Mouse (Mus musculus) lung, postnatal 0 days (tissue): ENCODE measurements around the gene Rufy3. TPM values are rescaled to one million over a fixed set of nuclear protein-coding genes. Genes with fewer than 3 reads are reported as not detected.

Source experiments
- ATAC-seq: fragments of 200-750 bp; cut with Nextera tagmentation; 2 replicates; pipeline ENCODE4 v1.8.0; 2017; ENCODE audit warnings: moderate library complexity
- DNase-seq: peaks from one replicate; pipeline ENCODE4 v3.0.0-alpha.2; 2016; ENCODE audit warnings: low spot score
- H3K27ac ChIP-seq: fragments of 300-500 bp; sonication (generic); 2 replicates; pipeline ENCODE4 v1.5.1; 2014; ENCODE audit warnings: antibody characterized with exemption, mild to moderate bottlenecking, low read length, mixed read lengths
- H3K27me3 ChIP-seq: fragments of 300-500 bp; sonication (generic); replicated peaks from 2 replicates; pipeline ENCODE4 v1.6.1; 2014; ENCODE audit warnings: low read length, mixed read lengths; ENCODE audit not compliant: insufficient read depth
- H3K36me3 ChIP-seq: fragments of 300-500 bp; sonication (generic); 2 replicates; pipeline ENCODE4 v1.6.1; 2014; ENCODE audit warnings: low read length, mixed read lengths; ENCODE audit not compliant: insufficient read depth
- H3K4me1 ChIP-seq: fragments of 300-500 bp; sonication (generic); 2 replicates; pipeline ENCODE4 v1.6.1; 2014; ENCODE audit warnings: antibody characterized with exemption, low read depth, low read length, mixed read lengths; ENCODE audit not compliant: insufficient read depth
- H3K4me2 ChIP-seq: fragments of 300-500 bp; sonication (generic); replicated peaks from 2 replicates; pipeline ENCODE4 v1.6.1; 2014; ENCODE audit warnings: low read depth, mild to moderate bottlenecking, low read length, moderate library complexity, mixed read lengths
- H3K4me3 ChIP-seq: fragments of 300-500 bp; sonication (generic); 2 replicates; pipeline ENCODE4 v1.5.1; 2014; ENCODE audit warnings: low read depth, low read length
- H3K9ac ChIP-seq: fragments of 300-500 bp; sonication (generic); replicated peaks from 2 replicates; pipeline ENCODE4 v1.6.1; 2014; ENCODE audit warnings: low read depth, mild to moderate bottlenecking
- H3K9me3 ChIP-seq: fragments of 300-500 bp; sonication (generic); 2 replicates; pipeline ENCODE4 v1.6.1; 2016; ENCODE audit warnings: low read length, mixed read lengths
- CTCF ChIP-seq: IDR thresholded peaks from 2 replicates; pipeline ENCODE4 v1.5.1; 2016; ENCODE audit warnings: antibody characterized with exemption, mild to moderate bottlenecking
- EP300 ChIP-seq: IDR thresholded peaks from 2 replicates; pipeline ENCODE4 v1.6.1; 2016; ENCODE audit warnings: antibody characterized with exemption, mild to moderate bottlenecking, control low read depth
- WGBS: fragments of 180-500 bp; shearing (Covaris S2); extraction: QIAGEN DNeasy Blood & Tissue Kit; methylation state at CpG from one replicate; pipeline ENCODE4 v1.1.7; 2014; 5-methylcytosine and 5-hydroxymethylcytosine counted together
- polyA plus RNA-seq: library from polyadenylated mRNA; unstranded; fragments of >200 nt; fragmentation: Nextera tagmentation; extraction: Ambion mirVana; gene quantifications from 2 replicates; pipeline ENCODE4 v1.2.1, GENCODE M21; 2015

Rufy3 gene
- polyA plus RNA-seq, 1 experiment from 2014 or later, result 7.5 TPM

GRCm38 (mm10) chr5:88685306-88685705, 120.5 kb downstream of the Rufy3 start:
- DNase-seq, result no peak
- no peaks in the 10 kb centered on the region for H3K27me3 ChIP-seq
- H3K9ac ChIP-seq, result no peak overlapping the region
- H3K4me3 ChIP-seq, result no peak overlapping the region
- TF ChIP-seq EP300 (no peak), CTCF (no peak)
- 19% methylated on average over 6 of the region's 6 CpGs for WGBS
- H3K36me3 ChIP-seq, result no peaks in the 10 kb centered on the region
- ATAC-seq, result no peak
- H3K4me2 ChIP-seq, result no peak overlapping the region
- H3K4me1 ChIP-seq, result no peaks in the 10 kb centered on the region
- no peaks in the 10 kb centered on the region for H3K9me3 ChIP-seq
- no peak overlapping the region for H3K27ac ChIP-seq

- Histone ChIP-seq H3K27me3 (no peaks in the 10 kb centered on the region), H3K9me3 (no peaks in the 10 kb centered on the region), H3K4me1 (no peaks in the 10 kb centered on the region), H3K4me3 (no peak overlapping the region), H3K9ac (no peak overlapping the region), H3K27ac (no peak overlapping the region), H3K4me2 (no peak overlapping the region), H3K36me3 (no peaks in the 10 kb centered on the region)
- no peak for ATAC-seq
- TF ChIP-seq CTCF, result no peak
- TF ChIP-seq EP300, result no peak
- 46% methylated on average over 6 of the region's 6 CpGs for WGBS
- no peak for DNase-seq
Measured at GRCm38 (mm10) chr5:88685745-88686299, 121.0 kb downstream of the Rufy3 start.

GRCm38 (mm10) chr5:88687996-88688406, 123.2 kb downstream of the Rufy3 start:
- TF ChIP-seq CTCF (no peak), EP300 (no peak)
- Histone ChIP-seq H3K4me1 (no peaks in the 10 kb centered on the region), H3K4me2 (no peak overlapping the region), H3K36me3 (no peaks in the 10 kb centered on the region), H3K9ac (no peak overlapping the region), H3K27ac (no peak overlapping the region), H3K4me3 (no peak overlapping the region), H3K9me3 (no peaks in the 10 kb centered on the region), H3K27me3 (no peaks in the 10 kb centered on the region)
- ATAC-seq (no peak), DNase-seq (no peak)
- WGBS, result 74% methylated on average over 8 of the region's 8 CpGs

GRCm38 (mm10) chr5:88688583-88689187, 123.8 kb downstream of the Rufy3 start:
- Histone ChIP-seq H3K4me1 (no peaks in the 10 kb centered on the region), H3K27me3 (no peaks in the 10 kb centered on the region), H3K4me3 (no peak overlapping the region), H3K4me2 (no peak overlapping the region), H3K9ac (no peak overlapping the region), H3K27ac (no peak overlapping the region), H3K36me3 (no peaks in the 10 kb centered on the region), H3K9me3 (no peaks in the 10 kb centered on the region)
- ATAC-seq (peak; percentile 87), DNase-seq (peak; percentile 83)
- TF ChIP-seq EP300 (no peak), CTCF (no peak)
- WGBS, result 57% methylated on average over 15 of the region's 15 CpGs

DNA sequence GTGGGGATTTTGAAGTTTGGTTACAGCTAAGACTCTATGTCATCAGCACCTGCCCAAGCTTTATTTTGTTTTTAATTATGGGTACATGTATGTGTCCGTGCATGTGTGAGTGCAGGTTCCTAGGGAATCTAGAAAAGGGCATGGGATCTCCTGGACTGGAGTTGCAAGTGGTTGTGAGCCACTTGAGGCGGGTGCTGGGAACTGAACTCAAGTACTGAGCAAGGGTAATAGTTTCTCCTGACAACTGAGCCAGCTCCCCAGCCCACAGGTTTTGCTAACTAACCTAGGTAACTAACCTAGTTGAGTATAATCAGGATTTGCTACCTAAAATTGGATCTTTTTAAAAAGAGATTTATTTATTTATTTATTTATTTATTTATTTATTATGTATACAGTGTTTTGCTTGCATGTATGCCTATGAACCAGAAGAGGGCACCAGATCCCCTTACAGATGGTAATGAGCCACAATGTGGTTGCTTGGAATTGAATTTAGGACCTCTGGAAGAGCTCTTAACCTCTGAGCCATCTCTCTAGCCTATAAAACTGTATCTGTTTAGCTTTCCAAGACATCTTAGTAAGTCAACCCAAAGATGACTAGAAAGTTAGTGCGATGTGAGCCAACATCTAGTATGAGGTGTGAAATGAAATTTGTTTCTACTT, 124.6 kb downstream of the Rufy3 start:
- Histone ChIP-seq H3K27ac (no peak overlapping the region), H3K27me3 (no peaks in the 10 kb centered on the region), H3K4me3 (no peak overlapping the region), H3K9ac (no peak overlapping the region), H3K4me2 (no peak overlapping the region), H3K36me3 (no peaks in the 10 kb centered on the region), H3K9me3 (no peaks in the 10 kb centered on the region), H3K4me1 (no peaks in the 10 kb centered on the region)
- 76% methylated on average over 3 of the region's 3 CpGs for WGBS
- ATAC-seq, result peak; percentile 42; the same call in 1 of the 2 replicates
- DNase-seq, result peak; percentile 80
- TF ChIP-seq EP300 (no peak), CTCF (peak; percentile 71)

DNA sequence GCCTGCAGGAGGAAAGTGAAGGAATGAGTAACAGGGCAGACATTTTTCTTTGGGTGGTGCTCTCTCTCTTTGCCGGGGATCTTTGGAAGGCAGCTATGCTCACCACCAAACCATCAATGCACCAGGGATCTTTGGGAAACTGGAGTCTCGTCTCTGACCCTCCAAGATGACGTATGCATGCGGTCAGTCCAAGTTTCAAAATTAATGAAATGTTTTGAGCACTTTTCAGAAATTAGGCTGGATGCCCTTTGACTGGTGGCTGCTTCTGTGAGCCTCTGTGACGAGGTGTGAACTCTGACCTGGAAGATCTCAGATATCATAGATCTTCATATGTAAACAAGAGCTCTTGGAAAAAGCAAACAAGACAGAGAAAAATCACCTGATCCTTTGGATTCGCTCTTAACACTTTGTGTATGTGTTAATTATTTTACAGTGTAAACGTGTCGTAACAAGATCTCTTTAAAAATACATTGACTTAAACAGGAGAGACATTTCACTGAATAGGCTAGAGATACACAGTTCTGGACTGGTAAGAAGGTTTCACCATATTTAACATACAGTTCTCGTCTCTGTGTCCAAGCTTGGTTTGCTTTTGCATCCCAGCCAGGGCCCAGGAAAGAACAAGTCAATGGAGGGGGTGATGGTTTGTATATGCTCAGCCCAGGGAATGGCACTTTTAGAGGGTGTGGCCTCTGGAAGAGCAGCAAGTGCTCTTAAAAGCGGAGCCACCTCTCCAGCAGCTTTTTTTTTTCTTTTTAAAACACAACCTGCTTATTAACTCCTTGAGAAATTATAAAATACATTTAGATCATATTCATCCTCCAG, 126.1 kb downstream of the Rufy3 start:
- no peak for TF ChIP-seq CTCF
- H3K36me3 ChIP-seq, result no peaks in the 10 kb centered on the region
- ATAC-seq (peak; percentile 20; the same call in 1 of the 2 replicates), DNase-seq (no peak)
- no peak overlapping the region for H3K4me3 ChIP-seq
- H3K4me1 ChIP-seq, result no peaks in the 10 kb centered on the region
- no peaks in the 10 kb centered on the region for H3K9me3 ChIP-seq
- H3K4me2 ChIP-seq, result no peak overlapping the region
- WGBS, result 26% methylated on average over 10 of the region's 10 CpGs
- H3K9ac ChIP-seq, result no peak overlapping the region
- H3K27me3 ChIP-seq, result no peaks in the 10 kb centered on the region
- H3K27ac ChIP-seq, result no peak overlapping the region
